Mouse (Mus musculus) forebrain, embryonic 16.5 days (tissue): ENCODE results near the gene Etv2. TPM values are rescaled to one million over a fixed set of nuclear protein-coding genes. Genes with fewer than 3 reads are reported as not detected.

Experiments used
- ATAC-seq: fragments of 200-750 bp; cut with Nextera tagmentation; 2 replicates; pipeline ENCODE4 v1.8.0; 2017; ENCODE audit warnings: mild to moderate bottlenecking, moderate library complexity
- H3K27ac ChIP-seq: fragments of 300-500 bp; sonication (generic); 2 replicates; pipeline ENCODE4 v1.5.1; 2014; ENCODE audit warnings: low read length, control low read depth
- H3K27me3 ChIP-seq: fragments of 300-500 bp; sonication (generic); replicated peaks from 2 replicates; pipeline ENCODE4 v1.6.1; 2014; ENCODE audit warnings: low read length; ENCODE audit not compliant: control insufficient read depth, insufficient read depth
- H3K36me3 ChIP-seq: fragments of 300-500 bp; sonication (generic); 2 replicates; pipeline ENCODE4 v1.6.1; 2014; ENCODE audit not compliant: control insufficient read depth, insufficient read depth
- H3K4me1 ChIP-seq: fragments of 300-500 bp; sonication (generic); replicated peaks from 2 replicates; pipeline ENCODE4 v1.6.1; 2014; ENCODE audit warnings: low read length; ENCODE audit not compliant: control insufficient read depth, insufficient read depth
- H3K4me2 ChIP-seq: fragments of 300-500 bp; sonication (generic); 2 replicates; pipeline ENCODE4 v1.6.1; 2014; ENCODE audit warnings: mild to moderate bottlenecking, low read length, control low read depth
- H3K4me3 ChIP-seq: fragments of 300-500 bp; sonication (generic); replicated peaks from 2 replicates; pipeline ENCODE4 v1.5.1; 2014; ENCODE audit warnings: mild to moderate bottlenecking, low read length, control low read depth
- H3K9ac ChIP-seq: fragments of 300-500 bp; sonication (generic); replicated peaks from 2 replicates; pipeline ENCODE4 v1.6.1; 2014; ENCODE audit warnings: low read depth, low read length, control low read depth
- H3K9me3 ChIP-seq: fragments of 300-500 bp; sonication (generic); 2 replicates; pipeline ENCODE4 v1.6.1; 2016; ENCODE audit warnings: low read length; ENCODE audit not compliant: control insufficient read depth
- WGBS: fragments of 180-500 bp; shearing (Covaris S2); extraction: QIAGEN DNeasy Blood & Tissue Kit; methylation state at CpG from one replicate; pipeline ENCODE4 v1.1.7; 2014; 5-methylcytosine and 5-hydroxymethylcytosine counted together
- polyA plus RNA-seq: library from polyadenylated mRNA; unstranded; fragments of >200 nt; fragmentation: Nextera tagmentation; extraction: Ambion mirVana; gene quantifications from 2 replicates; pipeline ENCODE4 v1.2.1, GENCODE M21; 2015

Etv2 gene
- polyA plus RNA-seq, 1 experiment from 2014 or later: not detected

GRCm38 (mm10) chr7:30619202-30619601 is 16.4 kb downstream of the Etv2 start:
- Histone ChIP-seq H3K9ac (no peak overlapping the region), H3K27me3 (no peaks in the 10 kb centered on the region), H3K4me1 (no peaks in the 10 kb centered on the region), H3K4me2 (no peak overlapping the region), H3K36me3 (peaks cover 17% of the 10 kb centered on the region), H3K9me3 (no peaks in the 10 kb centered on the region), H3K4me3 (no peak overlapping the region), H3K27ac (no peak overlapping the region)
- ATAC-seq: no peak
- WGBS: 90% methylated on average over 3 of the region's 3 CpGs

GRCm38 (mm10) chr7:30618658-30619057 is 17.0 kb downstream of the Etv2 start:
- H3K4me2 ChIP-seq: no peak overlapping the region
- H3K27me3 ChIP-seq: no peaks in the 10 kb centered on the region
- no peak for ATAC-seq
- peaks cover 17% of the 10 kb centered on the region for H3K36me3 ChIP-seq
- H3K27ac ChIP-seq: no peak overlapping the region
- H3K9ac ChIP-seq: no peak overlapping the region
- no peaks in the 10 kb centered on the region for H3K9me3 ChIP-seq
- H3K4me1 ChIP-seq: no peaks in the 10 kb centered on the region
- H3K4me3 ChIP-seq: no peak overlapping the region
- 94% methylated on average over 9 of the region's 9 CpGs for WGBS

GRCm38 (mm10) chr7:30615049-30615760 is 20.4 kb downstream of the Etv2 start:
- Histone ChIP-seq H3K9me3 (no peaks in the 10 kb centered on the region), H3K27ac (no peak overlapping the region), H3K4me2 (no peak overlapping the region), H3K27me3 (no peaks in the 10 kb centered on the region), H3K9ac (no peak overlapping the region), H3K36me3 (peaks cover 11% of the 10 kb centered on the region), H3K4me1 (no peaks in the 10 kb centered on the region), H3K4me3 (no peak overlapping the region)
- no peak for ATAC-seq
- WGBS: 56% methylated on average over 5 of the region's 5 CpGs

- no peak for ATAC-seq
- Histone ChIP-seq H3K9ac (no peak overlapping the region), H3K4me1 (no peaks in the 10 kb centered on the region), H3K27ac (no peak overlapping the region), H3K27me3 (no peaks in the 10 kb centered on the region), H3K4me3 (no peak overlapping the region), H3K9me3 (no peaks in the 10 kb centered on the region), H3K4me2 (no peak overlapping the region), H3K36me3 (peaks cover 11% of the 10 kb centered on the region)
- WGBS: 79% methylated on average over 2 of the region's 2 CpGs
Observed at GRCm38 (mm10) chr7:30614454-30614853, 21.2 kb downstream of the Etv2 start.

GRCm38 (mm10) chr7:30613529-30614112 is 22.0 kb downstream of the Etv2 start:
- no peak for ATAC-seq
- peaks cover 11% of the 10 kb centered on the region for H3K36me3 ChIP-seq
- H3K4me3 ChIP-seq: no peak overlapping the region
- H3K9ac ChIP-seq: no peak overlapping the region
- no peaks in the 10 kb centered on the region for H3K4me1 ChIP-seq
- H3K4me2 ChIP-seq: no peak overlapping the region
- no peaks in the 10 kb centered on the region for H3K9me3 ChIP-seq
- H3K27me3 ChIP-seq: no peaks in the 10 kb centered on the region
- H3K27ac ChIP-seq: no peak overlapping the region
- WGBS: 23% methylated on average over 14 of the region's 14 CpGs

- no peak for ATAC-seq
- Histone ChIP-seq H3K27ac (no peak within 1 kb of the TSS), H3K9ac (no peak within 1 kb of the TSS), H3K4me1 (no peaks in the 10 kb centered on the region), H3K36me3 (peaks cover 11% of the 10 kb centered on the region), H3K9me3 (no peaks in the 10 kb centered on the region), H3K4me3 (no peak within 1 kb of the TSS), H3K27me3 (no peaks in the 10 kb centered on the region), H3K4me2 (no peak within 1 kb of the TSS)
- 80% methylated on average over 8 of the region's 8 CpGs for WGBS
Observed at GRCm38 (mm10) chr7:30612654-30613402, 22.8 kb downstream of the Etv2 start, which contains the start of gene Upk1a. Gene Upk1a (minus strand): TSS chr7:30612847.

GRCm38 (mm10) chr7:30610043-30610442 is 25.6 kb downstream of the Etv2 start:
- Histone ChIP-seq H3K36me3 (no peaks in the 10 kb centered on the region), H3K4me1 (no peaks in the 10 kb centered on the region), H3K4me3 (no peak overlapping the region), H3K9ac (no peak overlapping the region), H3K27ac (no peak overlapping the region), H3K9me3 (no peaks in the 10 kb centered on the region), H3K4me2 (no peak overlapping the region), H3K27me3 (no peaks in the 10 kb centered on the region)
- ATAC-seq: no peak
- WGBS: 58% methylated on average over 7 of the region's 7 CpGs

GRCm38 (mm10) chr7:30608476-30608875 is 27.2 kb downstream of the Etv2 start:
- no peaks in the 10 kb centered on the region for H3K4me1 ChIP-seq
- H3K27me3 ChIP-seq: no peaks in the 10 kb centered on the region
- H3K27ac ChIP-seq: no peak overlapping the region
- H3K9ac ChIP-seq: no peak overlapping the region
- no peaks in the 10 kb centered on the region for H3K9me3 ChIP-seq
- no peak overlapping the region for H3K4me2 ChIP-seq
- H3K4me3 ChIP-seq: no peak overlapping the region
- H3K36me3 ChIP-seq: no peaks in the 10 kb centered on the region
- no peak for ATAC-seq
- WGBS: 43% methylated on average over 15 of the region's 16 CpGs

- H3K27ac ChIP-seq: no peak overlapping the region
- H3K9me3 ChIP-seq: no peaks in the 10 kb centered on the region
- no peak overlapping the region for H3K4me3 ChIP-seq
- H3K27me3 ChIP-seq: no peaks in the 10 kb centered on the region
- H3K9ac ChIP-seq: no peak overlapping the region
- ATAC-seq: no peak; the same call in 1 of the 2 replicates
- 30% methylated on average over 8 of the region's 8 CpGs for WGBS
- no peaks in the 10 kb centered on the region for H3K4me1 ChIP-seq
- H3K36me3 ChIP-seq: no peaks in the 10 kb centered on the region
- no peak overlapping the region for H3K4me2 ChIP-seq
Observed at GRCm38 (mm10) chr7:30607706-30608309, 27.8 kb downstream of the Etv2 start.
